Mouse (Mus musculus): ENCODE measurements around the gene St8sia2. TPM values are rescaled to one million over a fixed set of nuclear protein-coding genes. Genes with fewer than 3 reads are reported as not detected.

Gene St8sia2
- 0.12 and 0.32 TPM in 2 replicates for polyA plus RNA-seq (2012; rRNA removed)

DNA sequence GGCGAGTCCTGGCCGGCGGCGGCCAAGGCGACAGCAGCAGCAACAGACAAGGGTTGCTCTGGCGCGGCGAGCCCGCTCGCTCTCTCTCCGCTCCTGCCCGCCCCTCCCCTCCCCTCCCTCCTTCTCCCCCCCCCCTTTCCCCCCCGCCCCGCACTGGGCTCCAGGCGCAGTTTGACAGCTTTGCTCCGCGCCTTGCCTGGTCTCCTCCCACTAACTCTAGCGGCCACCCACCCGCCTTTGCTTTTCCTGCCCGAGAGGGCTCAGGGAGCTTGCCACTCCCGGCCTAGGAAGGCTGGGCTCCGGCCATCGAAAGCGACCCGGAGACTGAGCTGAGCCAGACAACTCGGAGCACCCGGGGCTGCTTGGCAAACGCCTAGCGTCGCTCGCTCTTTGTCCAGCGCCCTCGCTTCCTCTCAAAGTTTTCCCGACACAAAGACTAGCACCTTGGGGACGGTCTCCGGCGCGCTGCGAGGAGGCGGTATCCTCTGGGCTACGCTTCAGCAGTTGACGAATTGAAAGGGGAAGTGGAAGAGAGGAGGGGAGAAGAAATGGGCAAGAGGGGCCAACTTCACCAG is at the start of gene St8sia2:
St8sia2 (minus strand) TSS at position 90 of the 575 bp plus-strand sequence.
- Histone ChIP-seq H3K4me3 (ENCODE audit: extremely low read depth, insufficient read depth, insufficient read length) (peak within 1 kb of the TSS; percentile 4; the same call in 1 of the 2 replicates), H3K27me3 (ENCODE audit: control insufficient read depth, insufficient read depth, low read length) (peaks cover 10% of the 10 kb centered on the region), H3K27ac (ENCODE audit: insufficient read depth, low read length) (no peak within 1 kb of the TSS), H3K4me1 (ENCODE audit: control insufficient read depth, insufficient read depth, insufficient read length) (peaks cover 3% of the 10 kb centered on the region; the same call in 1 of the 2 replicates), H3K36me3 (ENCODE audit: control insufficient read depth, insufficient read depth, low read length) (no peaks in the 10 kb centered on the region)
- WGBS, result 1% methylated on average over 25 of the region's 42 CpGs
- TF ChIP-seq CTCF (IDR thresholded peaks at IDR 0.05; ENCODE audit: extremely low read depth, insufficient read depth, insufficient read length, insufficient replicate concordance) (no peak), POLR2A (IDR thresholded peaks at IDR 0.05; ENCODE audit: low read depth, low read length) (no peak)
- no peak for DNase-seq (ENCODE audit: low read depth in 1 of 2, low spot score in 2 of 2)

GRCm38 (mm10) chr7:74061076-74061475 is 47.6 kb upstream of the St8sia2 start:
- H3K27me3 ChIP-seq (ENCODE audit: control insufficient read depth, insufficient read depth, low read length), result no peaks in the 10 kb centered on the region
- no peak overlapping the region for H3K4me3 ChIP-seq (ENCODE audit: extremely low read depth, insufficient read depth, insufficient read length)
- no peak overlapping the region for H3K27ac ChIP-seq (ENCODE audit: insufficient read depth, low read length)
- no peaks in the 10 kb centered on the region for H3K36me3 ChIP-seq (ENCODE audit: control insufficient read depth, insufficient read depth, low read length)
- 89% methylated on average over 6 of the region's 6 CpGs for WGBS
- H3K4me1 ChIP-seq (ENCODE audit: control insufficient read depth, insufficient read depth, insufficient read length), result no peaks in the 10 kb centered on the region
- no peak for DNase-seq (ENCODE audit: low read depth in 1 of 2, low spot score in 2 of 2)
- TF ChIP-seq CTCF (IDR thresholded peaks at IDR 0.05; ENCODE audit: extremely low read depth, insufficient read depth, insufficient read length, insufficient replicate concordance) (no peak), POLR2A (IDR thresholded peaks at IDR 0.05; ENCODE audit: low read depth, low read length) (no peak)

GRCm38 (mm10) chr7:74060306-74060946 is 46.9 kb upstream of the St8sia2 start:
- 89% methylated on average over 3 of the region's 3 CpGs for WGBS
- no peak for DNase-seq (ENCODE audit: low read depth in 1 of 2, low spot score in 2 of 2)
- H3K4me1 ChIP-seq (ENCODE audit: control insufficient read depth, insufficient read depth, insufficient read length), result no peaks in the 10 kb centered on the region
- TF ChIP-seq CTCF (IDR thresholded peaks at IDR 0.05; ENCODE audit: extremely low read depth, insufficient read depth, insufficient read length, insufficient replicate concordance) (no peak), POLR2A (IDR thresholded peaks at IDR 0.05; ENCODE audit: low read depth, low read length) (no peak)
- H3K27ac ChIP-seq (ENCODE audit: insufficient read depth, low read length), result no peak overlapping the region
- H3K36me3 ChIP-seq (ENCODE audit: control insufficient read depth, insufficient read depth, low read length), result no peaks in the 10 kb centered on the region
- H3K4me3 ChIP-seq (ENCODE audit: extremely low read depth, insufficient read depth, insufficient read length), result no peak overlapping the region
- H3K27me3 ChIP-seq (ENCODE audit: control insufficient read depth, insufficient read depth, low read length), result no peaks in the 10 kb centered on the region

- DNase-seq (ENCODE audit: low read depth in 1 of 2, low spot score in 2 of 2), result no peak
- no peak overlapping the region for H3K4me3 ChIP-seq (ENCODE audit: extremely low read depth, insufficient read depth, insufficient read length)
- TF ChIP-seq POLR2A (IDR thresholded peaks at IDR 0.05; ENCODE audit: low read depth, low read length) (no peak), CTCF (IDR thresholded peaks at IDR 0.05; ENCODE audit: extremely low read depth, insufficient read depth, insufficient read length, insufficient replicate concordance) (no peak)
- H3K36me3 ChIP-seq (ENCODE audit: control insufficient read depth, insufficient read depth, low read length), result no peaks in the 10 kb centered on the region
- H3K4me1 ChIP-seq (ENCODE audit: control insufficient read depth, insufficient read depth, insufficient read length), result no peaks in the 10 kb centered on the region
- WGBS, result 84% methylated on average over 3 of the region's 3 CpGs
- H3K27me3 ChIP-seq (ENCODE audit: control insufficient read depth, insufficient read depth, low read length), result no peaks in the 10 kb centered on the region
- no peak overlapping the region for H3K27ac ChIP-seq (ENCODE audit: insufficient read depth, low read length)
Observed at GRCm38 (mm10) chr7:74059684-74060083, 46.2 kb upstream of the St8sia2 start.

DNA sequence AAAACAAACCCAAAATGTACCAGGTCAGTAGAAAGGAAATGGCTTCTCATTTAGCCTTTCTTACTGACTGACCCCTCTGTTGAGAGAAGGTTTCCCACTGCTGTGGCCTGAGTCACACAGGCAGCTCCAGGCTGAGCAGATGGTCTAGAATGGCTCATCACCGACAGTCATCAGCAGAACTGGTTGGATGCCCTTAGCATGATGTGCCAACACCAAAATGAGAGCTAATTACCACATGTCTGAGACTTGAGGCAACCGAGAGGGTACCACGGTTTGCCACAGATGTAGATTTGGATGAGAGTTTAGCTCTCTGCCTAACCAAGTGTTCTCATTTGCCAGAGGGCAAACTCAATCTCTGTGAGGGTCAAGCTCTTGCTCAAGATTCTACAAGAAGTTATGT is 42.3 kb upstream of the St8sia2 start:
- TF ChIP-seq POLR2A (IDR thresholded peaks at IDR 0.05; ENCODE audit: low read depth, low read length), result no peak
- H3K36me3 ChIP-seq (ENCODE audit: control insufficient read depth, insufficient read depth, low read length), result no peaks in the 10 kb centered on the region
- no peak for DNase-seq (ENCODE audit: low read depth in 1 of 2, low spot score in 2 of 2)
- 93% methylated on average over 3 of the region's 3 CpGs for WGBS
- H3K4me1 ChIP-seq (ENCODE audit: control insufficient read depth, insufficient read depth, insufficient read length), result no peaks in the 10 kb centered on the region
- no peak overlapping the region for H3K27ac ChIP-seq (ENCODE audit: insufficient read depth, low read length)
- H3K27me3 ChIP-seq (ENCODE audit: control insufficient read depth, insufficient read depth, low read length), result no peaks in the 10 kb centered on the region
- H3K4me3 ChIP-seq (ENCODE audit: extremely low read depth, insufficient read depth, insufficient read length), result no peak overlapping the region

DNA sequence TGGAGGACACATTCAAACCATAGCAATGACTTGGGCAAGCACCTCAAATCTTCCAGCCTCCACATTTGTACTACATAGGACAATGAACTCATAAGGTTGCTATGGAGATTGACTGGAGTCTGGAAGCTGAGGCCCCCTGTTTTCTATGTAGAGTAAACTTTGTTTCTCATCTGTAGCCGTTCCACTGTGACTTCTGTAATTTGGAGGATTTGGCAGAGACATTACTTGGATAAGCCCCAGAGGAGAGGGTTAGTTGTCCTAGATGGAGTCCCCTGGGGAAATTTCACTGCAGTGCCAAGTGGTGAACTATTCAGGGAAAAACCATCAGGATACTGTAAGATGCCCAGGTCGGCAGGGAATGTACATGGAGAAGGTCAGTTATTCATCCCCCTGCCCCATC is 34.1 kb upstream of the St8sia2 start:
- no peak overlapping the region for H3K4me3 ChIP-seq (ENCODE audit: extremely low read depth, insufficient read depth, insufficient read length)
- DNase-seq (ENCODE audit: low read depth in 1 of 2, low spot score in 2 of 2), result no peak
- no peaks in the 10 kb centered on the region for H3K36me3 ChIP-seq (ENCODE audit: control insufficient read depth, insufficient read depth, low read length)
- no peak overlapping the region for H3K27ac ChIP-seq (ENCODE audit: insufficient read depth, low read length)
- 81% methylated on average over 2 of the region's 2 CpGs for WGBS
- H3K4me1 ChIP-seq (ENCODE audit: control insufficient read depth, insufficient read depth, insufficient read length), result no peaks in the 10 kb centered on the region
- H3K27me3 ChIP-seq (ENCODE audit: control insufficient read depth, insufficient read depth, low read length), result no peaks in the 10 kb centered on the region
- TF ChIP-seq CTCF (IDR thresholded peaks at IDR 0.05; ENCODE audit: extremely low read depth, insufficient read depth, insufficient read length, insufficient replicate concordance) (no peak), POLR2A (IDR thresholded peaks at IDR 0.05; ENCODE audit: low read depth, low read length) (no peak)

Data from spleen, adult 2 months (tissue).